Mouse (Mus musculus): ENCODE results near the gene Tnfrsf21. TPM values are rescaled to one million over a fixed set of nuclear protein-coding genes. Genes with fewer than 3 reads are reported as not detected.

Gene Tnfrsf21
- polyA plus RNA-seq, 2 experiments: 17.0 to 21.2 TPM

GRCm38 (mm10) chr17:43089496-43089895 lies 73.1 kb downstream of the Tnfrsf21 start:
- no peak for ATAC-seq (ENCODE audit: insufficient read depth)
- Histone ChIP-seq H3K27me3 (ENCODE audit: control insufficient read depth, insufficient read depth, low read length) (no peaks in the 10 kb centered on the region), H3K27ac (no peak overlapping the region)

GRCm38 (mm10) chr17:43090948-43091724 lies 74.8 kb downstream of the Tnfrsf21 start:
- Histone ChIP-seq H3K36me3 (replicated peaks; ENCODE audit: control insufficient read depth, insufficient read depth, low read depth) (peaks cover 27% of the 10 kb centered on the region), H3K9me3 (ENCODE audit: control insufficient read depth, low read length) (no peaks in the 10 kb centered on the region), H3K27me3 (ENCODE audit: control insufficient read depth, insufficient read depth, low read length) (no peaks in the 10 kb centered on the region), H3K9ac (replicated peaks) (peak overlapping the region; percentile 51), H3K4me2 (ENCODE audit: low read depth) (peak overlapping the region; percentile 60), H3K27ac (peak overlapping the region; percentile 93), H3K4me3 (ENCODE audit: insufficient read depth in 1 of 2, low read depth in 2 of 2, low read length in 2 of 2) (no peak overlapping the region), H3K4me1 (replicated peaks; ENCODE audit: control insufficient read depth in 2 of 2, insufficient read depth in 2 of 2, low read length in 1 of 2) (peaks cover 26 to 36% of the 10 kb centered on the region in 2 experiments)
- TF ChIP-seq EP300 (IDR thresholded peaks at IDR 0.05; ENCODE audit: low read depth) (peak; percentile 86), CTCF (IDR thresholded peaks at IDR 0.05; ENCODE audit: low read depth) (no peak)
- ATAC-seq (ENCODE audit: insufficient read depth) (peak; percentile 79), DNase-seq (ENCODE audit: low read depth in 3 of 3, low spot score in 3 of 3) (peak; percentile 47 to 65 (median 55))
- whole genome bisulfite sequencing (ENCODE audit: insufficient replicate concordance): 59% methylated on average over 3 of the region's 3 CpGs

More at GRCm38 (mm10) chr17:43089496-43089895, 73.1 kb downstream of the Tnfrsf21 start:
- Histone ChIP-seq H3K36me3 (replicated peaks; ENCODE audit: control insufficient read depth, insufficient read depth, low read depth) (peaks cover 36% of the 10 kb centered on the region), H3K9ac (replicated peaks) (no peak overlapping the region), H3K4me2 (ENCODE audit: low read depth) (no peak overlapping the region), H3K9me3 (ENCODE audit: control insufficient read depth, low read length) (no peaks in the 10 kb centered on the region), H3K4me1 (replicated peaks; ENCODE audit: control insufficient read depth in 2 of 2, insufficient read depth in 2 of 2, low read length in 1 of 2) (peaks cover 25 to 35% of the 10 kb centered on the region in 2 experiments), H3K4me3 (ENCODE audit: insufficient read depth in 1 of 2, low read depth in 2 of 2, low read length in 2 of 2) (no peak overlapping the region)
- TF ChIP-seq EP300 (IDR thresholded peaks at IDR 0.05; ENCODE audit: low read depth) (no peak), CTCF (IDR thresholded peaks at IDR 0.05; ENCODE audit: low read depth) (no peak)
- DNase-seq (ENCODE audit: low read depth in 3 of 3, low spot score in 3 of 3): no peak
- 86% methylated on average over 6 of the region's 6 CpGs for WGBS (ENCODE audit: insufficient replicate concordance)

GRCm38 (mm10) chr17:43092280-43092995 lies 76.1 kb downstream of the Tnfrsf21 start:
- Histone ChIP-seq H3K4me2 (ENCODE audit: low read depth) (0 out of 2 replicates have a peak overlapping the region, but pooled peaks have one; percentile 16), H3K27me3 (ENCODE audit: control insufficient read depth, insufficient read depth, low read length) (no peaks in the 10 kb centered on the region), H3K9me3 (ENCODE audit: control insufficient read depth, low read length) (no peaks in the 10 kb centered on the region), H3K27ac (peak overlapping the region; percentile 93), H3K4me1 (replicated peaks; ENCODE audit: control insufficient read depth in 2 of 2, insufficient read depth in 2 of 2, low read length in 1 of 2) (peaks cover 26 to 41% of the 10 kb centered on the region in 2 experiments), H3K36me3 (replicated peaks; ENCODE audit: control insufficient read depth, insufficient read depth, low read depth) (peaks cover 21% of the 10 kb centered on the region), H3K4me3 (ENCODE audit: insufficient read depth in 1 of 2, low read depth in 2 of 2, low read length in 2 of 2) (no peak overlapping the region), H3K9ac (replicated peaks) (peak overlapping the region; percentile 42)
- ATAC-seq (ENCODE audit: insufficient read depth) (no peak), DNase-seq (ENCODE audit: low read depth in 3 of 3, low spot score in 3 of 3) (no peak)
- TF ChIP-seq CTCF (IDR thresholded peaks at IDR 0.05; ENCODE audit: low read depth) (no peak), EP300 (IDR thresholded peaks at IDR 0.05; ENCODE audit: low read depth) (no peak)
- WGBS (ENCODE audit: insufficient replicate concordance): 51% methylated on average over 8 of the region's 8 CpGs

- TF ChIP-seq CTCF (IDR thresholded peaks at IDR 0.05; ENCODE audit: low read depth): no peak
- no peak for TF ChIP-seq EP300 (IDR thresholded peaks at IDR 0.05; ENCODE audit: low read depth)
- 27% methylated on average over 2 of the region's 2 CpGs for WGBS (ENCODE audit: insufficient replicate concordance)
- Histone ChIP-seq H3K4me1 (replicated peaks; ENCODE audit: control insufficient read depth in 2 of 2, insufficient read depth in 2 of 2, low read length in 1 of 2) (peaks cover 26 to 41% of the 10 kb centered on the region in 2 experiments), H3K36me3 (replicated peaks; ENCODE audit: control insufficient read depth, insufficient read depth, low read depth) (peaks cover 7% of the 10 kb centered on the region), H3K4me3 (ENCODE audit: insufficient read depth in 1 of 2, low read depth in 2 of 2, low read length in 2 of 2) (no peak overlapping the region), H3K9ac (replicated peaks) (no peak overlapping the region), H3K27me3 (ENCODE audit: control insufficient read depth, insufficient read depth, low read length) (no peaks in the 10 kb centered on the region), H3K4me2 (ENCODE audit: low read depth) (no peak overlapping the region), H3K27ac (no peak overlapping the region), H3K9me3 (ENCODE audit: control insufficient read depth, low read length) (no peaks in the 10 kb centered on the region)
- DNase-seq (ENCODE audit: low read depth in 3 of 3, low spot score in 3 of 3): peak in 1 of 3 experiments; percentile 47
- ATAC-seq (ENCODE audit: insufficient read depth): peak; percentile 66
Observed at GRCm38 (mm10) chr17:43094285-43094684, 77.9 kb downstream of the Tnfrsf21 start.
